Mouse (Mus musculus) forebrain, embryonic 15.5 days (tissue): ENCODE measurements around the gene Olfr535. TPM values are rescaled to one million over a fixed set of nuclear protein-coding genes. Genes with fewer than 3 reads are reported as not detected.
"Not testable (repeated sequence)": the region's sequence is repeated elsewhere in the genome, so short reads cannot be mapped to it uniquely, and the experiment has no call there.

Experiments used
- ATAC-seq: fragments of 200-750 bp; cut with Nextera tagmentation; replicated peaks from 2 replicates; pipeline ENCODE4 v1.8.0; 2017; ENCODE audit warnings: mild to moderate bottlenecking, moderate TSS enrichment, moderate library complexity
- H3K27ac ChIP-seq: fragments of 300-500 bp; sonication (generic); replicated peaks from 2 replicates; pipeline ENCODE4 v1.5.1; 2015; ENCODE audit warnings: mild to moderate bottlenecking, inconsistent platforms
- H3K27me3 ChIP-seq: fragments of 300-500 bp; sonication (generic); 2 replicates; pipeline ENCODE4 v1.6.1; 2015; ENCODE audit warnings: inconsistent platforms
- H3K36me3 ChIP-seq: fragments of 300-500 bp; sonication (generic); 2 replicates; pipeline ENCODE4 v1.6.1; 2015; ENCODE audit warnings: mild to moderate bottlenecking, inconsistent platforms
- H3K4me1 ChIP-seq: fragments of 300-500 bp; sonication (generic); 2 replicates; pipeline ENCODE4 v1.6.1; 2015; ENCODE audit warnings: inconsistent platforms
- H3K4me2 ChIP-seq: fragments of 300-500 bp; sonication (generic); replicated peaks from 2 replicates; pipeline ENCODE4 v1.6.1; 2015; ENCODE audit warnings: mild to moderate bottlenecking, inconsistent platforms
- H3K4me3 ChIP-seq: fragments of 300-500 bp; sonication (generic); 2 replicates; pipeline ENCODE4 v1.5.1; 2015; ENCODE audit warnings: mild to moderate bottlenecking, inconsistent platforms
- H3K9ac ChIP-seq: fragments of 300-500 bp; sonication (generic); replicated peaks from 2 replicates; pipeline ENCODE4 v1.6.1; 2015; ENCODE audit warnings: mild to moderate bottlenecking, inconsistent platforms
- H3K9me3 ChIP-seq: fragments of 300-500 bp; sonication (generic); 2 replicates; pipeline ENCODE4 v1.6.1; 2016; ENCODE audit warnings: inconsistent platforms
- WGBS: fragments of 180-500 bp; shearing (Covaris S2); methylation state at CpG from one replicate; pipeline ENCODE4 v1.1.7; 2015; ENCODE audit warnings: mixed read lengths; 5-methylcytosine and 5-hydroxymethylcytosine counted together
- polyA plus RNA-seq: library from polyadenylated mRNA; unstranded; fragments of >200 nt; fragmentation: Nextera tagmentation; extraction: Ambion mirVana; gene quantifications from 2 replicates; pipeline ENCODE4 v1.2.1, GENCODE M21; 2015

Olfr535 gene
- polyA plus RNA-seq, result not detected in 2 replicates

DNA sequence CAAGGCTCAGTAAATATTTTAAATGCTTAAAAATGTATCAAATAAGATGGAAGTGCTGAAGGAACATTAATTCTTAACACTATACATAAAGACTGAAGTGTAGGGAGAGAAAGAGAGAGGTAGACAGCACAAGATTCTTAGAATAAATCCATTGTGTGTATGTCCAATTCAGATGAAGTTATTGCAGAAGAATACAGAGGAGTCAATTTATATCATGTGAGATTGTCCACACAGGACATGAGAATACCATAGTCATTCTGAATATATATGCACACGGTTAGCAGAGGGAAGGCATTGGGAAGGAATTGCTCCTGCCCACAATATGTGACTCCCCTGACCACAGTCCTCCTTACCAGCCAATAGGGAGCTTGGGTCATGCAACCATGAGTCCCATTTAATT, at the start of gene Olfr535:
Olfr535 (plus strand) TSS at position 301 of the 400 bp plus-strand sequence.
- H3K9me3 ChIP-seq, result no peaks in the 10 kb centered on the region
- no peaks in the 10 kb centered on the region for H3K27me3 ChIP-seq
- H3K4me1 ChIP-seq, result no peaks in the 10 kb centered on the region
- H3K4me2 ChIP-seq, result no peak within 1 kb of the TSS
- H3K4me3 ChIP-seq, result no peak within 1 kb of the TSS
- ATAC-seq, result no peak
- no peak within 1 kb of the TSS for H3K27ac ChIP-seq
- H3K9ac ChIP-seq, result no peak within 1 kb of the TSS
- 88% methylated on average over 1 of the region's 1 CpGs for WGBS
- no peaks in the 10 kb centered on the region for H3K36me3 ChIP-seq

GRCm38 (mm10) chr7:140443141-140443540, 40.9 kb upstream of the Olfr535 start:
- H3K9me3 ChIP-seq, result no peaks in the 10 kb centered on the region

DNA sequence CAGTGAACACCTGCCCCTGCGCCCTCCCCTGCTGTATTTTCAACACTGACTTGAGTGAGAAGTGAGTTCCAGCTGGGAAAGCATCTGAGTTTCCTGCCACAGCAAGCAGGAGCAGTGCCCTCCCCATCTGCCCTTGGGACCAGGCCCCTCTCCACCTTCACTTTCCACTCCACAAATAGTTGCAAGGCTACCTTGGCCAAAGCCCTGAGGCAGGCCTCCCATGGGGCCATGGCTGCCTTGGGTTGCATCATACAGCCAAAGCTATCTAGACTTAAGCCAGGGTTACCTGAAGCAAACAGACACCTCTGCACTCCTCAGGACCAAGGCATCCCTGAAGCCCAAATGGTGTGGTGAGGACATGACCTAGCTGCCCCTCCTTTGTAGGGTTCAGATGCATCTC, 20.9 kb upstream of the Olfr535 start, which contains the start of gene Olfr533:
Olfr533 (plus strand) TSS at position 301 of the 400 bp plus-strand sequence.
- WGBS, result 67% methylated on average over 1 of the region's 1 CpGs
- not testable (repeated sequence) for H3K27ac ChIP-seq, ATAC-seq, H3K9me3 ChIP-seq, H3K36me3 ChIP-seq, H3K4me2 ChIP-seq, H3K27me3 ChIP-seq, H3K4me1 ChIP-seq, H3K9ac ChIP-seq, H3K4me3 ChIP-seq

More at GRCm38 (mm10) chr7:140443141-140443540, 40.9 kb upstream of the Olfr535 start:
- H3K27me3 ChIP-seq, result no peaks in the 10 kb centered on the region
- ATAC-seq, result no peak
- H3K27ac ChIP-seq, result no peak overlapping the region
- H3K4me1 ChIP-seq, result no peaks in the 10 kb centered on the region
- no peaks in the 10 kb centered on the region for H3K36me3 ChIP-seq
- H3K9ac ChIP-seq, result no peak overlapping the region
- H3K4me3 ChIP-seq, result no peak overlapping the region
- WGBS, result 78% methylated on average over 1 of the region's 1 CpGs
- no peak overlapping the region for H3K4me2 ChIP-seq

DNA sequence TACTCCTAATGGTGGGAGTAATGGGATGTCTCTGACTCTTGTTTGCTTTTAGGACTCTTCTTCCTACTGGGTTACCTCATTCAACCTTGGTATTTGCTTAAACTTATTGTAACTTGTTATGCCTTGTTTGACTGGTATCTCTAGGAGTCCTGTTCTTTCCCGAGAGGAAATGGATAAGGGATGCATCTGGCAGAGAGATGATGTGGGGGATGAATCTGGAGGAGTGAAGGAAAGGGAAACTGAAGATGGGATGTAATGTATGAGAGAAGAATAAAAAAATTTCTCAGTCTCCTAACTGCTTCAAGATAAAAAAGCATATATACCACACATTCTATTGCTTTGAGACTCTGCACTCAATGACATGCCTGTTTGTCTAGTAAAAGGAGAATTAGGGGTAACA, 6.1 kb upstream of the Olfr535 start:
- Histone ChIP-seq H3K4me2 (no peak overlapping the region), H3K36me3 (no peaks in the 10 kb centered on the region), H3K9ac (no peak overlapping the region), H3K4me1 (no peaks in the 10 kb centered on the region), H3K27me3 (no peaks in the 10 kb centered on the region), H3K9me3 (no peaks in the 10 kb centered on the region), H3K27ac (no peak overlapping the region), H3K4me3 (no peak overlapping the region)
- ATAC-seq, result no peak
- WGBS, result 76% methylated on average over 1 of the region's 1 CpGs

GRCm38 (mm10) chr7:140478733-140479132, 5.3 kb upstream of the Olfr535 start:
- Histone ChIP-seq H3K4me2 (no peak overlapping the region), H3K9ac (no peak overlapping the region), H3K4me1 (no peaks in the 10 kb centered on the region), H3K9me3 (no peaks in the 10 kb centered on the region), H3K27me3 (no peaks in the 10 kb centered on the region), H3K27ac (no peak overlapping the region), H3K36me3 (no peaks in the 10 kb centered on the region), H3K4me3 (no peak overlapping the region)
- ATAC-seq, result no peak
- WGBS, result 88% methylated on average over 1 of the region's 1 CpGs

DNA sequence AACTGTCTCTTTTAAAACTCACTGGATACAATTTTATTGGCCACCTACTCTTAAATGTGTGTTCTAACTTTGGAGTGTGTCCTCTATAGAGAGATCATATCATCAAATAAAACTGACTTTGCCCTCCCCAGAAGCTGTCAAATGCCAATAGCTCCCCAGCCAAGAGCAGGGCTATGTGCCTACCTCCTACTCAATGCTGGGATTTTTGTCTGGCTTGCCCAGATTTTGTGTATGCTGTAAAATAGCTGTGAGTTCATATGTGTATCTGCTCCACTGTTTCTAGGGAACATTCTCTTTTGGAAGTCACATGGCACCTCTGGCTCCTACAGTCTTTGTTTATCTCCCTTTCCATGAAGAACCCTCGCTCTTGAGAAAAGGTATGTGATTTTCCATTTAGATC, 5.0 kb downstream of the Olfr535 start:
- H3K4me2 ChIP-seq, result no peak overlapping the region
- H3K27me3 ChIP-seq, result no peaks in the 10 kb centered on the region
- no peak overlapping the region for H3K4me3 ChIP-seq
- H3K27ac ChIP-seq, result no peak overlapping the region
- H3K9ac ChIP-seq, result no peak overlapping the region
- 77% methylated on average over 1 of the region's 1 CpGs for WGBS
- H3K9me3 ChIP-seq, result no peaks in the 10 kb centered on the region
- no peak for ATAC-seq
- H3K4me1 ChIP-seq, result no peaks in the 10 kb centered on the region
- H3K36me3 ChIP-seq, result no peaks in the 10 kb centered on the region

DNA sequence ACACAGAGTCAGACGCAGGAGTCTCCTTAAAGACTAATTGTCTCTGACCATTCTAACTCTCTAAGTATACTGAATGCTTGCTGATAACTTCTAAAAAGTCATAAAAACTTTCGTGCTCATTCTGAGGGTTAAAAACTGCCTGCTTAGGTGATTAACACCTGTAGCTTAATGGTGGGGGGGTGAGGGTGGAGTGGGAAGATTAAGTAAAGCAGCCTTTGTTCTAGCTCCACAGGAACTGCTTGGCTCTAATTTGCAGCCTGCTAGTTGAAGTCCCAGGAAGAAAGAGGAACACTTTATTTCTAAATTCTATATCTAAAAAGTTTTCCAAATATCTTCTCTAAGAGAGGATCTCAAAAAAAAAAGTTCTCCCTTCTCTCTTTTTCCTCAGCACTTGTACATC, 10.2 kb downstream of the Olfr535 start:
- Histone ChIP-seq H3K4me2 (no peak overlapping the region), H3K27me3 (no peaks in the 10 kb centered on the region), H3K36me3 (no peaks in the 10 kb centered on the region), H3K9ac (no peak overlapping the region), H3K27ac (no peak overlapping the region), H3K4me3 (no peak overlapping the region), H3K9me3 (no peaks in the 10 kb centered on the region), H3K4me1 (no peaks in the 10 kb centered on the region)
- ATAC-seq, result no peak
- 28% methylated on average over 2 of the region's 2 CpGs for WGBS

DNA sequence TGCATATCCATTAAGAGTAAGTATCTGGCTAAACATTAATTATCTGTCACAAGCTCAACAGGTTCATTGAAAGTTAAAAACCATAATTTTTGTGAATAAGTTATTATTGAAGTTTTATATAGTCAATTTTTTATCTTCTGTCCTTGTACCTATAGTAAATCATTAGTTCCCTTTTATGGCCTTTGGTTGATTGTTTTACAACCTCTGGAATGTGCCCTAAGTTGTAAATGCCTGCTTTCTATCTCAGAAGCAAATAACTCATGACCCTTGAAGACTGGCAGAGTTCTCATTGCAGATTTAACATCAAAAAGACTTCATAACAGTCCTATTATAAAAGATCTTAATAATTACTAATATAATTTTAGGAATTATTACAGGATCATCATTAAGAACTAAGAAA, 10.7 kb downstream of the Olfr535 start:
- H3K4me1 ChIP-seq, result no peaks in the 10 kb centered on the region
- no peak overlapping the region for H3K4me3 ChIP-seq
- no peak overlapping the region for H3K9ac ChIP-seq
- no peaks in the 10 kb centered on the region for H3K36me3 ChIP-seq
- no peak overlapping the region for H3K4me2 ChIP-seq
- ATAC-seq, result no peak
- no peaks in the 10 kb centered on the region for H3K27me3 ChIP-seq
- H3K27ac ChIP-seq, result no peak overlapping the region
- H3K9me3 ChIP-seq, result no peaks in the 10 kb centered on the region

DNA sequence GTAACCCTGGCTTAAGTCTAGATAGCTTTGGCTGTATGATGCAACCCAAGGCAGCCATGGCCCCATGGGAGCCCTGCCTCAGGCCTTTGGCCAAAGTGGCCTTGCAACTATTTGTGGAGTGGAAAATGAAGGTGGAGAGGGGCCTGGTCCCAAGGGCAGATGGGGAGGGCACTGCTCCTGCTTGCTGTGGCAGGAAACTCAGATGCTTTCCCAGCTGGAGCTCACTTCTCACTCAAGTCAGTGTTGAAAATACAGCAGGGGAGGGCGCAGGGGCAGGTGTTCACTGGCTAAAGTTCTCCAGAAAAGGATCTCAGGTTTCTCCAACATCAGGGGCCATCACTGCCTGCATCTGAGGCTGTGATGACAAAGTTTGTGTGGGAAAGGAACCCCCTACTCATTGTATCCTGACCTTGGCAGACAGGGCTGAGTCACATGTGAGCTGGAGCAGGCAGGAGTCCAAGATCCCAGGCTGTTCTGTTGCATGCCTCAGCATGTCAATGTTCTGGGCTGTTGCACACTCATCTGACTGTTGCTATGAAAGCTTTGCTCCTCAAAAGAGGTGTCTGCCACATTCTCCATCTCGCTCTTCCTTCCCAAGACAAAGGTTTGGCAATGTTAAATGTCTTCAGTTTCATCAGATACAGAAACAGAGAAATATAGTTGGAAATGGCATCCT, 23.5 kb downstream of the Olfr535 start, which contains the start of gene Olfr536:
Olfr536 (minus strand) TSS at position 51 of the 676 bp plus-strand sequence.
- not testable (repeated sequence) for H3K9ac ChIP-seq, H3K4me1 ChIP-seq, H3K27me3 ChIP-seq, ATAC-seq, H3K4me3 ChIP-seq, H3K9me3 ChIP-seq, H3K27ac ChIP-seq, H3K36me3 ChIP-seq, H3K4me2 ChIP-seq
- 80% methylated on average over 2 of the region's 2 CpGs for WGBS

DNA sequence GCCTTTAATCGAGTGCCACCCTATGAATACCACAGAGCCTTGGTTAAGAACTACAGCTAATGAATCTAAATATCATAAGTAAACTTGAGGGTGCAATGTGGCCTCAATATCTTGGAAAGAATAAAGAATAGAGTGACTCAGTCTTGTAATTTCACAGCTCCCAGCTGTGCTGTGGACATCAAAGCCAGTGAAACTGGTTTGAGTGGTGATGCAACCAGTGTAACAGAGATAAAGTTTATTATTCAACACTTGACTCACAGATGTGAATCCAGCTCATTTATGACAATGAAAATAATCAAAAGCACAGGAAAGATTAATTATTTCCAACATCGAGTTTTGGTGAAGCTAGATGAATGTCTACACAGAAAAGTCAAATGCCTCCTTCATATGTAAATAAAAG, 55.7 kb downstream of the Olfr535 start:
- H3K4me2 ChIP-seq, result no peak overlapping the region
- H3K27me3 ChIP-seq, result no peaks in the 10 kb centered on the region
- H3K9ac ChIP-seq, result no peak overlapping the region
- H3K4me3 ChIP-seq, result no peak overlapping the region
- ATAC-seq, result no peak
- H3K27ac ChIP-seq, result no peak overlapping the region
- 81% methylated on average over 2 of the region's 2 CpGs for WGBS
- no peaks in the 10 kb centered on the region for H3K4me1 ChIP-seq
- H3K9me3 ChIP-seq, result no peaks in the 10 kb centered on the region
- H3K36me3 ChIP-seq, result no peaks in the 10 kb centered on the region

Other genes starting within 250 kb of the Olfr535 start
- gene 5830411N06Rik, start 236.9 kb upstream of the Olfr535 start, polyA plus RNA-seq, result not detected in 2 replicates
- not detected in 2 replicates for gene Olfr525, start 163.4 kb upstream of the Olfr535 start, polyA plus RNA-seq
- not detected in 2 replicates for gene Olfr527, start 150.2 kb upstream of the Olfr535 start, polyA plus RNA-seq
- gene Olfr60, start 122.5 kb upstream of the Olfr535 start, polyA plus RNA-seq, result not detected in 2 replicates
- gene Olfr530, start 107.9 kb upstream of the Olfr535 start, polyA plus RNA-seq, result not detected in 2 replicates
- gene Olfr531, start 81.3 kb upstream of the Olfr535 start, polyA plus RNA-seq, result not detected in 2 replicates
- not detected in 2 replicates for gene Olfr532, start 62.6 kb upstream of the Olfr535 start, polyA plus RNA-seq
- not detected in 2 replicates for gene Olfr533, start 20.8 kb upstream of the Olfr535 start, polyA plus RNA-seq
- gene Olfr536, start 23.2 kb downstream of the Olfr535 start, polyA plus RNA-seq, result not detected in 2 replicates
- not detected in 2 replicates for gene Olfr538, start 83.7 kb downstream of the Olfr535 start, polyA plus RNA-seq
- 0.03 TPM in 1 of 2 replicates, not detected in the other for gene Olfr46, start 117.1 kb downstream of the Olfr535 start, polyA plus RNA-seq
- gene Olfr61, start 144.8 kb downstream of the Olfr535 start, polyA plus RNA-seq, result not detected in 2 replicates
- gene Olfr53, start 162.2 kb downstream of the Olfr535 start, polyA plus RNA-seq, result not detected in 2 replicates
- 0.01 TPM in 1 of 2 replicates, not detected in the other for gene Olfr539, start 175.7 kb downstream of the Olfr535 start, polyA plus RNA-seq
- not detected in 2 replicates for gene Olfr45, start 197.7 kb downstream of the Olfr535 start, polyA plus RNA-seq
- not detected in 2 replicates for gene Olfr541, start 213.1 kb downstream of the Olfr535 start, polyA plus RNA-seq